Mouse (Mus musculus): ENCODE data around the gene B3gnt7. TPM values are rescaled to one million over a fixed set of nuclear protein-coding genes. Genes with fewer than 3 reads are reported as not detected.

The B3gnt7 gene
- polyA plus RNA-seq, 1 experiment, result not detected

- H3K36me3 ChIP-seq (ENCODE audit: control insufficient read depth, insufficient read depth), result peaks cover 99% of the 10 kb centered on the region
- no peak overlapping the region for H3K4me2 ChIP-seq (ENCODE audit: low read depth)
- no peak for TF ChIP-seq POLR2A (IDR thresholded peaks at IDR 0.05; ENCODE audit: insufficient read length, low read depth)
- no peak for TF ChIP-seq SRF (IDR thresholded peaks at IDR 0.05; ENCODE audit: control insufficient read depth, insufficient read length, low read depth)
- TF ChIP-seq CEBPB (IDR thresholded peaks at IDR 0.05; ENCODE audit: insufficient read depth, poor library complexity, severe bottlenecking), result no peak
- TF ChIP-seq REST (IDR thresholded peaks at IDR 0.05; ENCODE audit: insufficient read depth, insufficient read length), result no peak
- no peak for TF ChIP-seq MYOD1 (IDR thresholded peaks at IDR 0.05; ENCODE audit: control insufficient read depth in 1 of 3, insufficient read length in 2 of 3, low read depth in 2 of 3)
- no peak for TF ChIP-seq POLR2AphosphoS2 (IDR thresholded peaks at IDR 0.05; ENCODE audit: insufficient read length, low read depth)
- no peak for TF ChIP-seq TCF3 (IDR thresholded peaks at IDR 0.05; ENCODE audit: insufficient read length, low read depth)
- TF ChIP-seq MAX (IDR thresholded peaks at IDR 0.05; ENCODE audit: low read depth), result no peak
- no peak for TF ChIP-seq E2F4 (IDR thresholded peaks at IDR 0.05; ENCODE audit: insufficient read depth)
- no peak for TF ChIP-seq TCF12 (IDR thresholded peaks at IDR 0.05; ENCODE audit: insufficient read depth, poor library complexity, severe bottlenecking)
- H3K27me3 ChIP-seq (ENCODE audit: control insufficient read depth, insufficient read depth, insufficient read length), result no peaks in the 10 kb centered on the region
- H3K4me3 ChIP-seq, result no peak overlapping the region
- H3ac ChIP-seq (ENCODE audit: control insufficient read depth, insufficient read length), result no peak overlapping the region
- no peaks in the 10 kb centered on the region for H3K79me2 ChIP-seq (ENCODE audit: control insufficient read depth, insufficient read depth)
Measured at GRCm38 (mm10) chr1:86350576-86350975, 47.9 kb downstream of the B3gnt7 start.

DNA sequence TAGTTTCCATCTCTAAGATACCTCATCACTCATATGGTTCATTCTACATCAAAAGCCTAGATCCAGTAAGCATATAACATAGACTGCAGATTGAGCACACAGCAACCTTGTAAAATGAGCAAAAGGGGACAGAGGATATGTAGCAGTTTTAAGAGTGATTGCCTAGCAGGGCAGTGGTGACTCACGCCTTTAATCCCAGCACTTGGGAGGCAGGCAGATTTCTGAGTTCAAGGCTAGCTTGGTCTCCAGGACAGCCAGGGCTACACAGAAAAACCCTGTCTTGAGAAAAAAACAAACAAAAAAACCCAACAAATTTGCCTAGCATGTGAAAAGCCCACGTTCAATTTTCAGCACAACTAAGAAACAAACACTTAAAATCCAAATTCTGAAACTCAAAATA is 51.6 kb downstream of the B3gnt7 start:
- peaks cover 84% of the 10 kb centered on the region for H3K36me3 ChIP-seq (ENCODE audit: control insufficient read depth, insufficient read depth)

More for the DNA sequence above, 51.6 kb downstream of the B3gnt7 start:
- no peak overlapping the region for H3K4me3 ChIP-seq
- no peaks in the 10 kb centered on the region for H3K27me3 ChIP-seq (ENCODE audit: control insufficient read depth, insufficient read depth, insufficient read length)
- TF ChIP-seq TCF3 (IDR thresholded peaks at IDR 0.05; ENCODE audit: insufficient read length, low read depth) (no peak), SRF (IDR thresholded peaks at IDR 0.05; ENCODE audit: control insufficient read depth, insufficient read length, low read depth) (no peak), TCF12 (IDR thresholded peaks at IDR 0.05; ENCODE audit: insufficient read depth, poor library complexity, severe bottlenecking) (no peak), MYOG (IDR thresholded peaks at IDR 0.05; ENCODE audit: control insufficient read depth in 1 of 3, insufficient read depth in 1 of 3, insufficient read length in 2 of 3, low read depth in 2 of 3) (no peak), REST (IDR thresholded peaks at IDR 0.05; ENCODE audit: insufficient read depth, insufficient read length) (no peak), USF1 (IDR thresholded peaks at IDR 0.05; ENCODE audit: low read depth) (no peak), E2F4 (IDR thresholded peaks at IDR 0.05; ENCODE audit: insufficient read depth) (no peak), MYOD1 (IDR thresholded peaks at IDR 0.05; ENCODE audit: control insufficient read depth in 1 of 3, insufficient read length in 2 of 3, low read depth in 2 of 3) (no peak), MAX (IDR thresholded peaks at IDR 0.05; ENCODE audit: low read depth) (no peak), CEBPB (IDR thresholded peaks at IDR 0.05; ENCODE audit: insufficient read depth, poor library complexity, severe bottlenecking) (no peak), POLR2A (IDR thresholded peaks at IDR 0.05; ENCODE audit: insufficient read length, low read depth) (no peak), POLR2AphosphoS2 (IDR thresholded peaks at IDR 0.05; ENCODE audit: insufficient read length, low read depth) (no peak)
- no peak overlapping the region for H3ac ChIP-seq (ENCODE audit: control insufficient read depth, insufficient read length)
- H3K79me2 ChIP-seq (ENCODE audit: control insufficient read depth, insufficient read depth), result peaks cover 30% of the 10 kb centered on the region
- no peak overlapping the region for H3K4me2 ChIP-seq (ENCODE audit: low read depth)

Other genes with a start within 250 kb of the B3gnt7 start
- 97.2 TPM for gene Psmd1, start 238.4 kb upstream of the B3gnt7 start, polyA plus RNA-seq (2012; fragmentation: generic; extraction: Trizol)
- 2.3 TPM for gene Htr2b, start 190.9 kb upstream of the B3gnt7 start, polyA plus RNA-seq (2012; fragmentation: generic; extraction: Trizol)
- gene Gm21972, start 169.2 kb upstream of the B3gnt7 start, polyA plus RNA-seq (2012; fragmentation: generic; extraction: Trizol), result 1.0 TPM
- gene Armc9, start 148.1 kb upstream of the B3gnt7 start, polyA plus RNA-seq (2012; fragmentation: generic; extraction: Trizol), result 6.4 TPM
- 131 TPM for gene Ncl, start 56.6 kb downstream of the B3gnt7 start, polyA plus RNA-seq (2012; fragmentation: generic; extraction: Trizol)
- not detected for gene Nmur1, start 123.4 kb downstream of the B3gnt7 start, polyA plus RNA-seq (2012; fragmentation: generic; extraction: Trizol)
- gene Tex44, start 123.5 kb downstream of the B3gnt7 start, polyA plus RNA-seq (2012; fragmentation: generic; extraction: Trizol), result not detected
- gene Ptma, start 223.9 kb downstream of the B3gnt7 start, polyA plus RNA-seq (2012; fragmentation: generic; extraction: Trizol), result 593 TPM

All from myocyte (in vitro differentiated cells).